Mouse (Mus musculus): ENCODE data around the gene Cinp. TPM values are rescaled to one million over a fixed set of nuclear protein-coding genes. Genes with fewer than 3 reads are reported as not detected.

The Cinp gene
- polyA plus RNA-seq (2016; fragmentation: Nextera tagmentation; extraction: Ambion mirVana), result 88.4 and 114 TPM in 2 replicates

DNA sequence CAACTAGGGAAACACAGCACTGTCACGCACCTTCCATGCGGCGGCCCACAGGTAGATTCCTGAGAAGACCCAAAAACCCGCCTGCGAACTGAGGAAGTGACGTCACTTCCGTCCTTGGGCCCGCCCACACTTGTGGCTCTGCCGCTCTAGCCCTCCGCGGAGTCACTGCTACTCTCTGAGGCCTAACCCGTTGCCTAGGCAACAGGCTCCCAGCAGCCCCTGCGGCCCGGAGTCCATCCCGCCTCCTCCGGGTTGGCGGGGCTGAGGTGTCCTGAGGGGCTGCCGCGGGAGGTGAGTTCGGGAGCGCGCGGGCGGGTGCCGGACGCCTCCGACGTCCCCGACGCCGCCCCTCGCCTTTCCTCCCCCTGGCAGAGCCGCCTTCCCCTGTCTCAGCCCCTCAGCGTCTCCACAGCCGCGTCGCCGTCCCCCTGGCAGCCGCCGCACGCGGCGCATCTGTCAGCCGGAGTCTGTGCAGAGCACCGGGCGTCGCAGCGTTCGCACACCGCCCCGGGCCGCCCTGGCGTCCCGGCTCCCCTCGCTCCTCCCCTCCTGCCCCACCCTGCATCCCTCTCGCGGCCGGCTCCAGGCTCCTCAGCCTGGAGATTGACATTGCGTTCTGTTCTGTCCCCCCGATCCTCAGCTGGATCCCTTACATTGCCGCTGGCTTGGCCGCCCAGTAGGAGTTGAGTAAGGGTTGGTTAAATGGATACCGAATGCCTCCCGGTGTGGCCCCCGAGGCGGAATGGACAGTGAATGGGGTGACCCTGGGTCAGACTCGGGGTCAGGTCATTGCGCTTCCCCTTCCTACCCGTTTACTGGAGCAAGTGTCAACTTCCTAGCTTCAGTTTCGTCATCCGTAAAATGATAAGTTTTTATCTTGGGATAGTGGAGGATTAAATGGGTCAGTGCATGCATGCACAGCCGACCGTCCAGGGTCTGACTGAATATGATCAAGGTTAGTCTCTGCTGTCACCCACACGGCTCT, at the start of gene Cinp, which contains the start of gene Tecpr2:
Gene Cinp (minus strand): TSS at position 110 of the 985 bp plus-strand sequence.
Gene Tecpr2 (plus strand): TSS at position 229 of the 985 bp plus-strand sequence.
- peak within 1 kb of the TSS; percentile 93 for H3K27ac ChIP-seq
- no peaks in the 10 kb centered on the region for H3K9me3 ChIP-seq (replicated peaks)
- peaks cover 5% of the 10 kb centered on the region; the same call in 1 of the 2 replicates for H3K36me3 ChIP-seq
- peak within 1 kb of the TSS; percentile 89 for H3K4me3 ChIP-seq
- DNase-seq (ENCODE audit: low spot score), result peak; percentile 96
- no peaks in the 10 kb centered on the region for H3K27me3 ChIP-seq (ENCODE audit: low read depth, poor library complexity, severe bottlenecking)
- under 1% methylated on average over 66 of the region's 74 CpGs for WGBS
- peaks cover 28% of the 10 kb centered on the region for H3K4me1 ChIP-seq

DNA sequence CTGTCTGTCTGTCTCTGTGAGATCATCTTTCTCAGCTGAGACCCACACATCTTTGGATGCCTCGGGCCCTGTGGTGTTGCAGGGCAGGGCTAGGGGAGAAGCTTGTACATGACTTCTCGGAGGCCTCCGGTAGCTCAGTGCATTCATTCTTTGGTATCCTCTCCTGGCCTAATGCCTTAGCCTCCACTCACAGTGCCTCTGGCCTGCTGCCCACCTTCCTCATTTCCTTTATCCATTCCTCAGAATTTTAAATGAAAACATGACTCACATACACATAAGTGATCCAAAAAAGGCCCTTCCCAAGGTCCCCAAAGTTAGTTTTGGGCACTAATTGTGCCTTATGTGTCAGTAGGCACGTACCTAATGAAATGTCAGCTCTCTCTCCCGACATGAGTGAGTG, 48.6 kb upstream of the Cinp start:
- H3K9me3 ChIP-seq (replicated peaks), result no peaks in the 10 kb centered on the region
- no peak overlapping the region for H3K4me3 ChIP-seq
- 92% methylated on average over 5 of the region's 5 CpGs for WGBS
- no peaks in the 10 kb centered on the region for H3K27me3 ChIP-seq (ENCODE audit: low read depth, poor library complexity, severe bottlenecking)
- no peak for DNase-seq (ENCODE audit: low spot score)
- peaks cover 53% of the 10 kb centered on the region for H3K36me3 ChIP-seq
- H3K27ac ChIP-seq, result no peak overlapping the region
- H3K4me1 ChIP-seq, result no peaks in the 10 kb centered on the region

DNA sequence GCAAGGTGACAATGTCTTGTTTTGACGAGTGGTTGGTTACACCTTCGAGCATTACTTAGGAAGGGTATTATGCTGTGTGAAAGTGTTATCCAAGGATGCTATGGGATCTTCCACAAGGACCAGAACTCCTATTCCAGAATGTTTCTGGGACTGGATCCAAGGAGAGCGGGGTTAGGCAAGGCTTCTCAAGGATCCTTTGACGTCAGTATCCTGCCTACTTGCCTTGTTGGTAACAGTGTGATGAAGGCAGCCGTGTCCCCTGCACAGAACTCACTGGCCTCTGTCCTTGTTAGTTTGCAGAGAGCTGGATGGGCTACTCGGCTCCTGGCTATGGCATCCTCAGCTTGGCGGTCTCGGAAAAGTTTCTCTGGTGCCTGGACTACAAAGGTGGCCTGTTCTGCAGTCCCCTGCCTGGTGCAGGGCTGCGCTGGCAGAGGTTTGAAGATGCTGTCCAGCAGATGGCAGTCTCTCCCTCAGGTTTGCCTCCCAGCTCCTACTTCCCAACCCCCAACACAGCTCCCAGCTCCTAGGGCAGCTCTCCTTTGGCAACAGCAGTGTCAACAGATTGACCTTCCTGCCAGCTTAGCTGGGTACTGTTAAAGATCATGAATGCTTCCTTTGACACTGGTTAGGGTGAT, 47.2 kb upstream of the Cinp start:
- peaks cover 61% of the 10 kb centered on the region for H3K36me3 ChIP-seq
- H3K27ac ChIP-seq, result no peak overlapping the region

DNA sequence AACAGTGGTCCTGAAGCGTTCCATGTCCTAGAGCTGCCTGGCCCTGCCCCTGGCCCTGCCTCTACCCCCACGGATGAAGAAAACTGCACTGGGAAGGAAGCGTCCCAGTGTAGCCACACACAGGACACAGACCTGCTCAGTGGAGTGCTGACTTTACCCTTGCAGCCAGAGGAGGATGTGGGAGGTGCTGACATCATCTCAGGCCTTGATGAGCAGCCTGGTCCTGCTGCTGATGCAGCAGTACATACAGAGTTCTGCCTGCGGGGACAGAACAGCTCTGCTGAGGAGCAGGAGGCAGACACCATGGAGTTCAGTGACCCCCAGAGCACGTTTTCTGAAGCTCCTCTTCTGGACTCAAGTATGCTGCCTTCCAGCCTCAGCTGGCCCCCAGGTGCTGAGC, 43.9 kb upstream of the Cinp start:
- Histone ChIP-seq H3K4me1 (no peaks in the 10 kb centered on the region), H3K27me3 (ENCODE audit: low read depth, poor library complexity, severe bottlenecking) (no peaks in the 10 kb centered on the region), H3K27ac (no peak overlapping the region), H3K9me3 (replicated peaks) (no peaks in the 10 kb centered on the region), H3K4me3 (no peak overlapping the region), H3K36me3 (peaks cover 49% of the 10 kb centered on the region)
- DNase-seq (ENCODE audit: low spot score), result no peak
- WGBS, result 81% methylated on average over 5 of the region's 5 CpGs

More for the DNA sequence above, 47.2 kb upstream of the Cinp start:
- Histone ChIP-seq H3K4me1 (no peaks in the 10 kb centered on the region), H3K9me3 (replicated peaks) (no peaks in the 10 kb centered on the region), H3K4me3 (no peak overlapping the region), H3K27me3 (ENCODE audit: low read depth, poor library complexity, severe bottlenecking) (no peaks in the 10 kb centered on the region)
- WGBS, result 66% methylated on average over 9 of the region's 9 CpGs
- DNase-seq (ENCODE audit: low spot score), result peak; percentile 79

DNA sequence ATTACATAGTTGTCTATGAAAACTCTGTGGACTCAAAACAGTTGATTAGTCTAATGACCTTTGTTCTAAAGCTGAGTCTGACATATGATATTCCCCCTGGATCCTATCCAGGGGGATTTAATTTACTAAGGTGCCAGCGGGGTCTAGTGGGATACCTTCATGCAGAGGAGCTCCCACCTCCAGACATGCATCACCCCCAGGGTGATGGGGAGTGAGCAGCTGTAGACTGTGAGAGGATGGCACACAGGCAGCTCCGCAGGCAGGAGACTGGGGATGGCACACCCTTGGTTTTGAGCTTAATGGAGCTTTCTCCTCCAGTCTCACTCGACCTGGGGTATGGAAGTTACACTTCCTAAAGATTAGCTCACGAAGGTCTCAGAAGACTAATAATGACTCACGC, 32.6 kb upstream of the Cinp start:
- 91% methylated on average over 5 of the region's 5 CpGs for WGBS

DNA sequence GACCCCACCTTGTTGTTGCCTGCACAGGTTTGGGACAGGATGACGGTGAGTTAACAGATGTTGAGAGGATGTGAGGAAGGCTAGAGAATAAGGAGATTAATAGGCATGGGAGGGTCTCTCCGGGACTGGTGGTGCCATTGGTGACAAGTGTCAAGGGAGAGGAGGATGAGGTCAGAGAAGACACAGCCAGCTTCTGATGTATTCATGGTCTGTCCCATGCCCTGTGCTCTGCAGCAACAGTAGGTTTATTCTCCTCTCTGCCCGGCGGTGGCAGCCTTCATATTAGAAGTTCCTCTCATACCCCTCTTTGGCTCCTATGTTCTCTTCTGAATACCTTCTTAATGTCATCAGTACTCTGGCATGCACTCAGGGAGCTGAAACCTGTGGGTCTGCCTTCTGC, 31.3 kb upstream of the Cinp start:
- Histone ChIP-seq H3K27me3 (ENCODE audit: low read depth, poor library complexity, severe bottlenecking) (no peaks in the 10 kb centered on the region), H3K36me3 (peaks cover 46% of the 10 kb centered on the region)
- WGBS, result 91% methylated on average over 4 of the region's 4 CpGs

More for the DNA sequence above, 32.6 kb upstream of the Cinp start:
- no peaks in the 10 kb centered on the region for H3K27me3 ChIP-seq (ENCODE audit: low read depth, poor library complexity, severe bottlenecking)
- DNase-seq (ENCODE audit: low spot score), result no peak
- no peaks in the 10 kb centered on the region for H3K4me1 ChIP-seq
- peaks cover 39% of the 10 kb centered on the region for H3K36me3 ChIP-seq
- no peak overlapping the region for H3K27ac ChIP-seq
- no peak overlapping the region for H3K4me3 ChIP-seq
- no peaks in the 10 kb centered on the region for H3K9me3 ChIP-seq (replicated peaks)

DNA sequence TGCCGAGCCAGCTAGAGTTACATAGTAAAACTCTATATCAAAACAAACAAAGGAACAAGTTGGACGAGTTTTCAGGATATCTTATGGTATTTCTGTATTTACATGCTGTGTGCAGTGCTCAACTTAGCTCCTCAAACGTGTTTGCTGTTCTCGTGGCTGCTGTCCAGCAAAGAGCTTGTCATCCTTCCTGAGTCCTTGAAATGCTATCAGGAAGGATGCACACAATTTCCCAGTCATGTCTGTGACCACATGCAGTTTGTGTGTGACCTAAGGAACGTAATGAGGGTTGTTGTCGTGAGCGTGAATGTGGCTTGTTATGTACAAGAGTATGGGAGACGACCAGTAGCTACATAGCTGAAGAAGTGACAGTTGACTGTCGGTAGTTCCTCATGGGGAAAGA, 26.8 kb upstream of the Cinp start:
- H3K9me3 ChIP-seq (replicated peaks), result no peaks in the 10 kb centered on the region
- H3K27me3 ChIP-seq (ENCODE audit: low read depth, poor library complexity, severe bottlenecking), result no peaks in the 10 kb centered on the region
- no peaks in the 10 kb centered on the region for H3K4me1 ChIP-seq
- peaks cover 40% of the 10 kb centered on the region for H3K36me3 ChIP-seq
- H3K27ac ChIP-seq, result no peak overlapping the region
- 91% methylated on average over 9 of the region's 9 CpGs for WGBS
- no peak overlapping the region for H3K4me3 ChIP-seq
- DNase-seq (ENCODE audit: low spot score), result no peak

More for the DNA sequence above, 31.3 kb upstream of the Cinp start:
- Histone ChIP-seq H3K9me3 (replicated peaks) (no peaks in the 10 kb centered on the region), H3K4me1 (no peaks in the 10 kb centered on the region), H3K27ac (no peak overlapping the region), H3K4me3 (no peak overlapping the region)
- no peak for DNase-seq (ENCODE audit: low spot score)

DNA sequence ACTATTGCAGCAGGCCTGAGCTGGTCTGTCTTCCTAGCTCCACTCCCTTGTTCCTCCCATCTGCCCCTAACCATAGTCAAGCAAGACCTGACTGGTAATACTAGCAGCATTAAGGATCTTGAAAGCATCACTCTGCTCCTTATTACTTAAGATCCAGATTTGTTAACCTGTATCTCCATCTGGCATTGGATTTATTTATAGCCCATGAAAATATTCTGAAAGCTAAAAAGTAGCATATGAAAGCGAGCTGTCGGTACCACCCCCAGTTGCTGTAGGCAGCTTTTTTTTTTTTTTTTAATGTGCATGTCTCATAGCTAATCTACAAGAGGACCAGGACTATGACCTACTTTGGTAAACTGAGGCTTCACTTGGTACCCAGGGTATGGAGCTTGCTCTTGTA, 21.0 kb upstream of the Cinp start:
- Histone ChIP-seq H3K4me1 (0 out of 2 replicates have a peak, but pooled peaks cover 3% of the 10 kb centered on the region), H3K9me3 (replicated peaks) (no peaks in the 10 kb centered on the region), H3K36me3 (peaks cover 8% of the 10 kb centered on the region), H3K27me3 (ENCODE audit: low read depth, poor library complexity, severe bottlenecking) (no peaks in the 10 kb centered on the region), H3K27ac (no peak overlapping the region), H3K4me3 (no peak overlapping the region)
- WGBS, result 90% methylated on average over 2 of the region's 2 CpGs
- DNase-seq (ENCODE audit: low spot score), result no peak

DNA sequence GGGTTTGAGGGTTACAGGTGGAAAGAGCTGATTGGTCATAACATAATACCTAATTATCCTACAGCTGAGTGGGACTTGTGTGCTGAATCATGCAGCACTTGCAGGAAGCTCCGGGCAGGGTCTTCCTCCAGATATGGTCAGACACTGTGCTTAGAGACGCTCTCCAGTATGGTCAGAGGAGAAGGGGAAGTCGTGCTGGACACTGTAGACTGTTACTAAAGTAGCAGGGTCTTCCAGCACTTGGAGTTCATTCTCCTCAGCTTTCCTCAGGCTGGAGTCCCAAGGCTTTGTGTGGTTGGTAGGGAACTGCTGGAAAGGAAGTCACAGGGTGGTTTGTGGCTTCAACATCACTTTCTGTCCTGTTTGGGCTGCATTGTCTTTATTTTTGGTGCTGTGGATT, 18.9 kb upstream of the Cinp start:
- H3K27me3 ChIP-seq (ENCODE audit: low read depth, poor library complexity, severe bottlenecking), result no peaks in the 10 kb centered on the region
- no peak overlapping the region for H3K27ac ChIP-seq
- no peak for DNase-seq (ENCODE audit: low spot score)
- H3K4me1 ChIP-seq, result 0 out of 2 replicates have a peak, but pooled peaks cover 3% of the 10 kb centered on the region
- 75% methylated on average over 3 of the region's 3 CpGs for WGBS
- H3K36me3 ChIP-seq, result peaks cover 3% of the 10 kb centered on the region; the same call in 1 of the 2 replicates
- no peak overlapping the region for H3K4me3 ChIP-seq
- no peaks in the 10 kb centered on the region for H3K9me3 ChIP-seq (replicated peaks)

DNA sequence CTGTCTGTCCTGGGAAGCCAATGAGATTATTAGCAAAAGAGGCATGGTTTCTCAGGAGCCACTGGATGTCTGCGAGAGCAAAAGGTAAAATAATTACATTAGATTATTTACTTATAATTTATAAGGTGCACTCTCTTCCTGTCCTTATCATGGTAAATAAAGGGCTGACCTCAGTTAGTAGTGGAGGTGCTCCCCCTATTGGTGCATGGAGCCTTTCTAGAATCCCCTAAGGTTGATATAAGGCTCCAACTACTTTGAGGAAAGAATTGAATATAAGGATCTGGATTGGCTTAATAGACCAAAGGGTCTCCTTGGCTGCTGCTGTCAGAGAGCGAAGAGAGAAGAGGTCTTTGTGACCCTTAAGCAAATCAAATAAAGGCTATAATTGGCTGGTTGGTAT, 14.6 kb upstream of the Cinp start:
- 93% methylated on average over 2 of the region's 2 CpGs for WGBS
- Histone ChIP-seq H3K4me1 (0 out of 2 replicates have a peak, but pooled peaks cover 3% of the 10 kb centered on the region), H3K36me3 (peaks cover 3% of the 10 kb centered on the region; the same call in 1 of the 2 replicates), H3K27ac (no peak overlapping the region), H3K27me3 (ENCODE audit: low read depth, poor library complexity, severe bottlenecking) (no peaks in the 10 kb centered on the region), H3K9me3 (replicated peaks) (no peaks in the 10 kb centered on the region), H3K4me3 (no peak overlapping the region)
- DNase-seq (ENCODE audit: low spot score), result no peak

DNA sequence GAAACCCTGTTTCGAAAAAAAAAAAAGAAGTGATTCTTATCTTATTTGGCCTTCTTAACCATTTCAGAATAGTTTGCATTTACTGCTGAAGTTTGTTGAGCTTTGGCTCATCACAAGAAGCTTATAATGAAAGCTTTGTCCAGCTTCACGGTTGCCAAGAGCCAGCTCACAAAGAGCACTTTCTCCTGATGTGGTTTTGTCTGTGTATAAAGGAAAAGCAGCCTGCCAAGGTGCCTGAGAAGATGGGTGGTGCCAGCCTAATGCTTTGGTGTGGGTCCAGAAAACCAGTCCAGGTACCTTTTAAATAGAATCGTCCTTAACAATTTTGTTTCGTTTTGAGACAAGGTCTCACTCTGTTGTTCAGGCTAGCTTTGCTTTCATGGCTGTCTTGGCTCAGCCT, 13.2 kb upstream of the Cinp start:
- H3K27ac ChIP-seq, result no peak overlapping the region
- WGBS, result 95% methylated on average over 4 of the region's 4 CpGs
- DNase-seq (ENCODE audit: low spot score), result no peak
- no peaks in the 10 kb centered on the region for H3K9me3 ChIP-seq (replicated peaks)
- no peak overlapping the region for H3K4me3 ChIP-seq
- no peaks in the 10 kb centered on the region for H3K4me1 ChIP-seq
- peaks cover 6% of the 10 kb centered on the region; the same call in 1 of the 2 replicates for H3K36me3 ChIP-seq
- no peaks in the 10 kb centered on the region for H3K27me3 ChIP-seq (ENCODE audit: low read depth, poor library complexity, severe bottlenecking)

DNA sequence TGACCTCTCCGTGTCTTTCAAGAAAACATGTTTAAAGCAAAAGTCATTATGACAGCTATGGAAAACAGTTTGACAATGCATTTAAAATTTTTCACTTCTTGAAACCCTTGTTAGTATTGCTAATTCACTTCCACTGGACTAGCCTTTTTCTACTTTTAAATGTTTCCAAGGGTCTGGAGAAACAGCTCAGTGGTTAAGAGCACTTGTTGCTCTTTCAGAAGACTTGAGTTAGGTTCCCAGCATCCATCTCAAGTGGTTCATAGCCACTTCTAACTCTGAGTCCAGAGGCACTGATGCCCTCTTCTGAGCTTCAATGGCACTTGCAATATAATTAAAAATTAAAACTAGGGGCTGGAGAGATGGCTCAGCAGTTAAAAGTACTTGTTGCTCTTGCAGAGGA, 2.9 kb upstream of the Cinp start:
- H3K27me3 ChIP-seq (ENCODE audit: low read depth, poor library complexity, severe bottlenecking), result no peaks in the 10 kb centered on the region
- H3K4me1 ChIP-seq, result peaks cover 32% of the 10 kb centered on the region
- no peaks in the 10 kb centered on the region for H3K9me3 ChIP-seq (replicated peaks)
- 89% methylated on average over 1 of the region's 1 CpGs for WGBS
- H3K4me3 ChIP-seq, result no peak overlapping the region
- H3K27ac ChIP-seq, result no peak overlapping the region
- no peak for DNase-seq (ENCODE audit: low spot score)
- peaks cover 3% of the 10 kb centered on the region; the same call in 1 of the 2 replicates for H3K36me3 ChIP-seq

DNA sequence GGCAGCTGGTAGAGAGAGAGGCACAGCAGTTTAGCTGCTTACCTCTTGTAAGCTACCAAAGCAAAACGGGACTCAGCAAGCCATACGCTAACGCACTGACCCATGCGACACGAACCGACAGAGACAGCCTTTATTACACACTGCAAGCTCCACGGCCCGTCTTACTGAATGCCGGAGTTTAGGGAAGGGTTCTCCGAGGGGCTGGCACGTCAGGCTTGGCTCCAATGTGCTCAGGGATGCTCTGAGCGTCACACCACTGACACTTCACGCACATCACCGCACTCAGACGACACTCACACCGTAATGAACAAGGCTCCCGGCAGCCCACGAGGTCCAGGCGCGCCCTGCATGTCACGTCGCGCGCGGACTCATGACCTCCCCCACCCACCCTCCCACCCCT, 339 bp downstream of the Cinp start:
- under 1% methylated on average over 25 of the region's 25 CpGs for WGBS
- DNase-seq (ENCODE audit: low spot score), result peak; percentile 41

More for the DNA sequence above, 339 bp downstream of the Cinp start:
- Histone ChIP-seq H3K4me3 (peak overlapping the region; percentile 89), H3K27ac (peak overlapping the region; percentile 93), H3K9me3 (replicated peaks) (no peaks in the 10 kb centered on the region), H3K27me3 (ENCODE audit: low read depth, poor library complexity, severe bottlenecking) (no peaks in the 10 kb centered on the region), H3K4me1 (peaks cover 24% of the 10 kb centered on the region), H3K36me3 (peaks cover 12% of the 10 kb centered on the region)

Measured in limb, embryonic 10.5 days (tissue).